Mouse (Mus musculus) left cerebral cortex, postnatal 14 days (tissue): ENCODE data around the gene Adgrb2. TPM values are rescaled to one million over a fixed set of nuclear protein-coding genes. Genes with fewer than 3 reads are reported as not detected.

ENCODE experiments used
- DNase-seq, 2 experiments: peaks; one replicate each; pipeline ENCODE4 v3.0.0; 2021 to 2022; ENCODE audit warnings: low spot score in 2 of 2, mixed read lengths in 1 of 2
- intact Hi-C: fragments of 180-260 bp; cut with DNase I; formaldehyde crosslinking; loops from one replicate; pipeline ENCODE4 v1.15.1; 2025
- total RNA-seq, 2 experiments: library from RNA; stranded (reverse); gene quantifications; 2 replicates each; pipeline ENCODE4 v1.2.3; 2021

The Adgrb2 gene
- total RNA-seq, 2 experiments from 2014 or later: 352 to 365 TPM

- intact Hi-C loops: loop anchor here (2.0 kb wide), 2 partner anchors 18 to 26 kb away; no protein-coding TSS in a partner anchor
- DNase-seq: no peak
These were observed 546 bp downstream of the Adgrb2 start for GRCm38 (mm10) chr4:129985161-129985670.

- DNase-seq: peak; percentile 84 to 85
- intact Hi-C loops: loop anchor here (2.0 kb wide), 2 partner anchors 19 to 27 kb away; no protein-coding TSS in a partner anchor
These were observed 1.2 kb downstream of the Adgrb2 start for GRCm38 (mm10) chr4:129985671-129986441.

- peak in 1 of 2 experiments; percentile 44 for DNase-seq
- intact Hi-C loops: no loop called here
These were observed 3.3 kb downstream of the Adgrb2 start for GRCm38 (mm10) chr4:129987825-129988504.

GRCm38 (mm10) chr4:129989925-129990324 lies 5.3 kb downstream of the Adgrb2 start:
- intact Hi-C loops: no loop called here
- no peak for DNase-seq

- DNase-seq: no peak
- intact Hi-C loops: no loop called here
These were observed 8.1 kb downstream of the Adgrb2 start for GRCm38 (mm10) chr4:129992720-129993119.

- intact Hi-C loops: no loop called here
- DNase-seq: no peak
These were observed 8.5 kb downstream of the Adgrb2 start for GRCm38 (mm10) chr4:129993213-129993612.

GRCm38 (mm10) chr4:129993944-129994695 lies 9.4 kb downstream of the Adgrb2 start:
- DNase-seq: peak in 1 of 2 experiments; percentile 62
- intact Hi-C loops: no loop called here

GRCm38 (mm10) chr4:129994728-129995127 lies 10.1 kb downstream of the Adgrb2 start:
- intact Hi-C loops: no loop called here
- DNase-seq: no peak

- DNase-seq: peak in 1 of 2 experiments; percentile 30
- intact Hi-C loops: no loop called here
These were observed 10.6 kb downstream of the Adgrb2 start for GRCm38 (mm10) chr4:129995255-129995654.

- no peak for DNase-seq
- intact Hi-C loops: no loop called here
These were observed 11.3 kb downstream of the Adgrb2 start for GRCm38 (mm10) chr4:129996015-129996414.

- DNase-seq: peak in 1 of 2 experiments; percentile 48
- intact Hi-C loops: no loop called here
These were observed 13.5 kb downstream of the Adgrb2 start for GRCm38 (mm10) chr4:129998124-129998523.

GRCm38 (mm10) chr4:130001710-130002109 lies 17.0 kb downstream of the Adgrb2 start:
- no peak for DNase-seq
- intact Hi-C loops: no loop called here

- intact Hi-C loops: no loop called here
These were observed 17.5 kb downstream of the Adgrb2 start for GRCm38 (mm10) chr4:130002157-130002556.

GRCm38 (mm10) chr4:130005593-130005992 lies 20.9 kb downstream of the Adgrb2 start:
- peak; percentile 44 to 75 for DNase-seq
- intact Hi-C loops: no loop called here

More at GRCm38 (mm10) chr4:130002157-130002556, 17.5 kb downstream of the Adgrb2 start:
- DNase-seq: peak; percentile 63 to 83

GRCm38 (mm10) chr4:130006533-130006932 lies 21.9 kb downstream of the Adgrb2 start:
- DNase-seq: no peak
- intact Hi-C loops: no loop called here

GRCm38 (mm10) chr4:130009043-130009442 lies 24.4 kb downstream of the Adgrb2 start:
- intact Hi-C loops: no loop called here
- no peak for DNase-seq

- no peak for DNase-seq
These were observed 26.1 kb downstream of the Adgrb2 start for GRCm38 (mm10) chr4:130010723-130011122.

GRCm38 (mm10) chr4:130012234-130012633 lies 27.6 kb downstream of the Adgrb2 start:
- intact Hi-C loops: no loop called here
- no peak for DNase-seq

More at GRCm38 (mm10) chr4:130010723-130011122, 26.1 kb downstream of the Adgrb2 start:
- intact Hi-C loops: no loop called here

GRCm38 (mm10) chr4:130013111-130013510 lies 28.4 kb downstream of the Adgrb2 start:
- intact Hi-C loops: no loop called here
- DNase-seq: peak; percentile 71 to 80

GRCm38 (mm10) chr4:130016010-130016409 lies 31.3 kb downstream of the Adgrb2 start:
- no peak for DNase-seq
- intact Hi-C loops: no loop called here
